Mouse (Mus musculus) yolk sac, embryonic 10.5 days (tissue): ENCODE data around the gene Fgf12.
A peak's percentile ranks its signal among the peaks of the same experiment; 100 is the strongest.

Source experiments
- DNase-seq: peaks from one replicate; pipeline ENCODE4 v3.0.0-alpha.2; 2017; ENCODE audit warnings: low spot score

Gene Fgf12

DNA sequence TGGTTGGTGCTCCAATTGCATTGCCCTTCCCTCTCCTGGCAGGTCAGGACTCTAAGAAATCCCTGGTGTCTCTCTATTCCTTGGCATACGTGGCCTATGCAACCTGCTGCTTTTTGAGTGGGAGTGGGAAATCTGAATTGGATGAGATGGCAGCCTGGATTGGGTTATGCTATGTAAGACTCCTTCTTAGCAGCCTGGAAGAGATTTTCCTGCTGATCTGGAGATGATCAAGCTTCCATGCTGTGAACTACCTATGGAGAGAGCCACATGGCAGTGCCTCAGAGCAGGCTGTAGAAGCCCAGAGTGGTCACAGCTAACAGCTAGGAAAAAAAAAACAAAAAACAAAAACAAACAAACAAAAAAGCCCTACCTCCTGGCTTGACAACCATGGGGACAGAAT, 277.3 kb downstream of the Fgf12 start:
- DNase-seq: no peak

DNA sequence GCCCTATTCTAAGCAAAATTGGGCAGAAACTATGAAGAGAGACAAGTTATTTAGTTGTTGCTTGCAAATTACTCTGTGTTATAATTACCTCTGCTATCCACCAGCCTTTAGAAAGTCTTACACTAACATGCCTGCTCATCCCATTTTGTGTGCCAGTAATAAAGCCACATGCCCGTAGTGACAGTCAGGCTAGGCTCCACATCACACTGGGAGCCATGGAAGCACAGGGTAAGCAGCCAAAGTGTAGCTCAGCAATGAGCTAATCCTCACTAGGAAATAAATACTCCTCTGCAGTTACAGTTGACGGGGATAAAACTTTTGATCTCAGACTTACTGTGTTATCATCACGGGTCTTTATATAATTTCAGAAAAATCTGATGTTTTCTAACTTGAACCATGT, 298.0 kb downstream of the Fgf12 start:
- DNase-seq: no peak

DNA sequence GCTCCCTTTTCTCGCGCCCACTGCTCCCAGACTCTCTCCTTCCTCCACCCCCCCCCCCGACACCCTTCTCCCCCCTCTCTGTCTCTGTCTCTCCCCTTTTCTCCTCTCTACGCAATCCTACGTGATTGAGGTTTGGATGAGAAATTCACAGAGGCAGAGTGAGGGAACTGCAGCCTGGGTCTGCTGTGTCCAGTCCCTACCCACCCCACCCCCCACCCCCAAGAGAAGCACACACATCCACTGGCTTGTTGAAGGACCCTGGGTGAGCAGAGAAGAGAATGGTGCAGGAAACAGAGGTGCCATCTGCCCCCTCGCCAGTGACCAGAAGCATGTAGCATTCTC, 305.8 kb downstream of the Fgf12 start:
- DNase-seq: no peak

DNA sequence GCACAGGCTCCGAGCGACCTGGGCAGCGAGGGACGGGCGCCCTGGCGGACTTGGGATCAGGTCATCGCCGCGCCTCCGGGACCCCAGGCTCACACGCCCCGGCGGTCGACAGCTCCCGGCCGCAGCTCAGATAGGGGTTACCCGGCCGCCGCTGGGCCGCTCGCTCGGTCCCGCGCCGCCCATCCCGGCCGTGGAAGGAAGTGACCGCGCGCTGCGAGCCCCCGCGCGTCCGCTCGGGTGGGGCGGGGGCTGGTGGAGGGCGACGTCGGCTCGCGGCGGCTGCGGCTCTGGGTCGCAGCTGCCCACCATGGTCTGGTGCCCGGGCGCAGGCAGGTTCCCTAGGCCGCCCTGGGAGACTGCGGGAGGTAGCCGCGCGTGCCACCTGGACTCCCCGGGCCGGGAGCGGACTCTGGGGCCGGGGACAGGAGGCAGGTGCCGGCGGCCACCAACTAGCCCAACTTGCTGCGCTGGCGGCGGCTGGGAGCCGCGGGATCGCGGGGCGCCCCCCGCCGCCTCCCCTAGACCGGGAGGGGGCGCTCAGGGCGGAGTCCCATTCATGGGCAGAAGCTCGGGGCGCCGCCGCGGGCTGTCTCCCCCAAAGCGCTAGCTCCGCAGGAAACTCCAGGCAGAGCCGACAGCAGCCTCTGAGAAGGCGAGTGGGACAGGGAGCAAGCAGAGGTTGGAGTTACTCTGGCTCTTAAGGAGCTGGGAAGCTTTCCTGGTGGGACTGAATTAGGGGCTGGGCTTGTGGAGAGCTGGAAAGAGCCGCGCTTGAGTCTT, 306.3 kb downstream of the Fgf12 start:
- peak; percentile 24 for DNase-seq

DNA sequence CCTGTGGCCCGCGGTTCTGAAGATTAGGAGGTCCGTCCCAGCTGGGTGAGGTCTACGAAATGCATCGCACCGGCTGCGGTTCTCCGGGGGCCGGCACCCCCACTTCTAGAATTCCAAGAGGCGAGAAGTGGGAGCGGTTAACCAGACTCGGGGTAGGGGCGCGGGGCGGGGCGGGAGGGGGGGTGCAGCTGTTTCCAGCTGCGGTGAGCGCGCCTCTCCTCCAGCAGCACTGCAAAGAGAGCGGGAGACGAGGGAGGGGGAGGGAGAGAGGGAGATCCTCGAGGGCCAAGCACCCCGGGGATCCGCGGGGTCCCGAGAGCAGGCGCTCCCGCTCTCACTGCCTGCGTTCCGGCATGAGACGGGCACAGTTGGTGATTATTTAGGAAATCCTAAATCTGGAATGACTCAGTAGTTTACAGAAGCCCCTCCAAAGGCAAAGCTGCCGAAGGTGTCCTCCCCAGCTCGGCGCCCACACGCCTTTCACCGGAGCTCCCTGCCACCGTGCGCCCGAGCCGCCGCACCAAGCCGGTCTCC, 307.0 kb downstream of the Fgf12 start:
- no peak for DNase-seq

DNA sequence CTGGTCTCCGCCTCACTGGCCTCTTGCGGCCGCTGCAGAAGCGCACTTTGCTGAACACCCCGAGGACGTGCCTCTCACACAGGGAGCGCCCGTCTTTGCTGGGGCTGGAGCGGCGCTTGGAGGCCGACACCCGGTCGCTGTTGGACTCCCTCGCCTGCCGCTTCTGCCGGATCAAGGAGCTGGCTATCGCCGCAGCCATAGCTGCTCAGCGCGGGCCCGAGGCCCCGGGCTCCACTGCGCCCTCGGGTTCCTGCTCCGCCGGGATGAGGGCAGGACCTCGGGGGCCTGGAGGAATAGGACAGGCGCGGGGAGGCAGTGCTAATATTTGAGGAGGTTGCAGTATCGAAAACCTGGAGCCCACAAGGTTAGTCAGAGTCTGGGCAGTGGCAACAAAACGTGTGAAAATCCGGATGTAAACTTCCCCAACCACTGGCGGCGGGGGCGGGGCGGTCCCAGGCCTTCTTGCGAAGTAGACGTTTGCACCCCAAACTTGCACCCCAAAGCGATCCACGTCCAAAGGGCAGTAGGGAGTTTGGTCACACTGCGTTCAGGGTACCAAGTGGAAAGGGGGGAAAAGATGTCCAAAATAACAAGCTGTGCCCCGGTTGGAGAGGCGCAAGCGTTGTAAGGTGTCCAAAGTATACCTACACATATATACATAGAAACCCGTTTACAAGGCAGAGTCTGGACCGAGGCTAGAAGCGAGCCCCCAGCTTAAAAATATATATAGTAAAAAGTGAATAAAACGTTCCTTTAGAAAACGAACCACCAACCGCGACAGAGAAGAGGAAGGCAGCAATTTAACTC, 307.7 kb downstream of the Fgf12 start:
- DNase-seq: peak; percentile 15

DNA sequence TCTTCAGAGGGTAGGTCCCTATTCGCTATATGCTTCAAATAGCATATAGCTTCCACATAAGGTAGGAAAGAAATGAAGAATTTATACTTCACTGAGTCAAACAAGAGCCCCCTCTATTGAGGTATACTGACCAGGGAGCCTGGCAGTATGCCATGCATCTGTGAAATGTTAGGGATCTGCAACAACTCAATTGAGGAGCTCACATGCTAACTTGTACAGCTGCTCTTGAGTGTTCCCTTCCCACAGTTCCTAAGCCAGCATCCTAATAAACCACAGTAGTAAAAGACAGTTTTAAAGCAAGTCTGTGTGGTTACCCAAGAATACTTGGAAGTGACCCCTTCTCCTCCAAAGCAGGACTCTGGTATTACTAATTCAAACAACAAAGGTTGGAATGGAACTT, 331.3 kb downstream of the Fgf12 start:
- no peak for DNase-seq

DNA sequence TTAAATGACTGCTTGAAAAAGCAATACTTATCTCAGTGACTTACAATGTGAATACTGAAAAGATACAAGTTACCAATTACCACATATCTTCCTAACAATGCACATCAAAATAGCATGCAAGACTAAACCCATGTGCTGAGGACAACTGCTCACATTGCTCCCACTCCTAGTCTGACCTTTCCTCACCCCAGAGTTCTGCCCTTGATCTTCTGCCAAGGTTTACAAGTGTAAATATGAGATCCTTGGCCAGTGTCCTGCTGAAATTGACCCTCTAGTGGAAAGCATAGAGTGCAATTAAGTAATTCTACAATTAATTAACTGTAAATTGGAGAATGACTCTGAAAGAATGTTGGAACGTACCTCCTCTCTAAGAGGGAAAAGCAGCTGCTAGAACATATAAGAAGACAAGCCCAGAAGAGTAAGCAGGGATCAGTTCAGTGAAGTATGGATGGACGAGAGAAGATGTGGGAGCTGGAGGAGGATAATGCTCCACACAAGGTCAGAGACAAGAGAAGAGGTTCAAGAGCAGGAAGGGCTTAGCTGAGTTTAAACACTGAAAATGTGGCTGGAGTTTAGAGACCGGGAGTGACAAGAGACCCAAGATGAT, 333.1 kb downstream of the Fgf12 start:
- no peak for DNase-seq

DNA sequence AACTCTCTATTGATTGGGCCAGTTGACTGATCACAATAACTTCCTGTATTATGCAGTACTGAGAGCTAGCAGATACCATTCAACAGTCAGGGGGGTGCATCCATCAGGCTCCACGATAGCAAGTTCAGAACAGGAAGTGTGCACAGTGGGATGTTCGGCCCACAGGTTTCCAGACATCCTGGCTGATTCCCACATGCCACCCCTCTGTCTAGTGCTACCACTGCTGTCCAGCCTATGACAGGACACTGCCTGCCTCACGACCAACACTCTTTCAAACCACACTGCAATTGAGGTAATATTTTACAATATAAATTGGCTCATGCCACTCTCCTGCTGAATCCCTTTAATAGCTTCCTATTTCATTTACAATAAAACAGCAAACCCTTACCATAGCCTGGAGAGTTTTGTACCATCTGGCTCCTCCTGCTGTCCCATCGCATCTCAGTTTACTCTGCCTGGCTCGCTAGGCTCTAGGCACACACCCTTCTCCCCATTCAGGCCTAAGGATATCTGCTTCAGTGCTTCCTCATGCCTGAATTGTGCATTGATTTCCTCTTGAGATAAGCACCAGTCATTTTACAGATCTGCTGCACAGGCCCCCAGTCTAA, 341.6 kb downstream of the Fgf12 start:
- DNase-seq: no peak

DNA sequence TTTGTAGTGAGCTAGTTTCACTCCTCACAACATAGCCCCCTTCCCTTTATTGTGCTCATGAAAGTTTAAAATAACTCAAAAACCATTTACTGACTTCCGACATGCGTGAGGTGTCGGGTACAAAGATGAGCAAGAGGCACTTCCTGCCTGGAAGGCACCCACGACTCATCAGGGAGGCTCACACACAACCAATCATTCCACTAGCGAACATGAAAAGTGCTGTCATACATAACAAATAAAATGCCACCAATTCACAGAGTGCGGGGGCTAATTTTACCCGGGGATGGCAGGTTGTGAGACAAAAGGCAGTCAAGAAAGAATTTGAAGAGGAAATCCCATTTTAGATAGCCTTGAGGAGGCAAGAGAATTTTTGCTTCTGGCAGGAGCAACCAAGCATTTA, 344.6 kb downstream of the Fgf12 start:
- no peak for DNase-seq

DNA sequence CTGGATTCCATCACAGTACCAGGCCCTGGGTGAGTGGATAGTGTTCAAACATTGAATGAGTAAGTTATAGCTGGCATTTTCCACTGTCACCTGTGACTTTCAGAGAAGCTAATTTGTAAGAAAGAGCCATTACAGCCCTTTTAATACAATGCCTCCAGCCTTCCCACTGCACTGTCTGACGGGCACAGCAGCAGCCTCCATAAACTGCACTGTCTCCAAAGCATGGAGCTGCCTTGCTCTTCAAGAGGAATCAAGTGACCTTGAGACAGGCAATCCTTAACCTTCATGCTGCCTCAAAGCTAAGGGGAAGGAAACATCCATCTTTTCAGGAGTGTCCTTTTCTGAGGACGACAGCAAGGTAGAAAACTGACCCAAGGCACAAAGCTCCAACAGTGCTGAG, 345.0 kb downstream of the Fgf12 start:
- no peak for DNase-seq

DNA sequence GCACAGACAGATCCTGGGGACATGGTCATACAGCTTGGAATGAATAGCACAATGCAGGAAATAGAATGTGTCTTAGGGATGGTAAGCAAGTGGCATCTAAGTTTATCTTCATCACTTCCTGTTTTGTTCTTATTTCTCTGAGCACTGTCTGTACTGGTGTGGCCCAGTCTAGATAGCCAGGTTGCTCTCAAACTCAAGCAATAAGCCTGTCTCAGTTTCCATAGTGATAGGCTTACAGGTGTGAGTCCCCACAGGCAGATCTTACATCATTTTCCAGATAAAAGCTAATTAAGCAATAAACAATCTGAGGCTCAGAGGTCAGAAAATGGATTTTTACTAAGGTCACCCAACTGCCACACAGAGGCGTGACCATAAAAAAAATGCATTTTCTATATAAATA, 348.7 kb downstream of the Fgf12 start:
- DNase-seq: no peak

DNA sequence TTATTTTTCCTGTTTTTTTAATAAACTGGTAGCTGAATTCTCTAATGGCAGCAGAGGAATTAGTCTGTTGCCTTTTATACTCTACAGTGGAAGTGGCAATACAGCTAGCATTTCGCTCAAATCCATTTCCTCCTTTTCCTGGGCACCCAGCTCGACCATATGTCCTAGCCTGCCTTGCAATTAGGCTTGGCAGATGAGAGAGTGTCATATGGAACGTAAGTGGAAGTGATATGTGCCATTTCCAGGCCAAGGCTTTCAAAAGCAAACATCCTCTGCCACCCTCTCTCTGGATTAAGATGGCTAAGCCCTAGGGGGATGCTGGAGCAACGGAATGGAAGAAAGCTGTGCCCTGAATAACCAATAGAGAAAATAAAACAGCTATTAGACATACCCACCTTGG, 350.2 kb downstream of the Fgf12 start:
- no peak for DNase-seq

DNA sequence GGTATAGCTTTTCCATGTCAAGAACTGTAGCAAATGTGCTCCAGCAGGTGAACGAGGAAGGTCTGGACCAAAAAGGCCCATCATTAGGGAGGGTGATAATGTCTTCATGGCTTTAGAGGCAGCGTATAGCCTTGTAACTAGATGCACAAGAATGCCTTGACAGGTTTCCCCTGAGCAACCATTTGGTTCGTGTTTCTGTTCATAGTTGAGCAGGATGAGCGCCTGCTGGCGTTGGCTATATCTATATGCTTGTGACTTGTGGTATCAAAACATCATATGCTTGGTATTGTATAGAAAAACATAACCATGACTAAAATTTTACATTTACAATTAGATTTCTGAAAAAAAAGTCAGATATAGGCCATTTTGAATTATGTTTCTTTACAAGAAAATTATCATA, 361.6 kb downstream of the Fgf12 start:
- DNase-seq: no peak

DNA sequence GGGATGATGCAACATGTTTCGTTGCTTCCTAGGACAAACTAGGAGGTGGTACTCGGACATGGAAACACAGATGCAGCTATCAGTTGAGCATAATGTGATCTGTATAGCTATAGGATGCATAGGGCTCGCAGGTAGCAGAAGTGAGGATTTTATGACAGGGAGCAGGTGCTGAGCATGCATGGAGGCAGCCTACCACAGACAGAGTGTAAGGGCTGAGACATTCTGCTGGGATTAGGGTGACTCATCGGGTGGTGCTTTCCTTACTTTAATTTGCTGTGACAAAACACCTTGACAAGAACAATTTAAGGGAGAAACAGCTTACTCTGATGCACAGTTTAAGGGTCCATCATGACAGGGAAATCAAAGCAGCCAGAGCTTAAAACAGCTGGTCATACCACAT, 363.8 kb downstream of the Fgf12 start:
- no peak for DNase-seq

DNA sequence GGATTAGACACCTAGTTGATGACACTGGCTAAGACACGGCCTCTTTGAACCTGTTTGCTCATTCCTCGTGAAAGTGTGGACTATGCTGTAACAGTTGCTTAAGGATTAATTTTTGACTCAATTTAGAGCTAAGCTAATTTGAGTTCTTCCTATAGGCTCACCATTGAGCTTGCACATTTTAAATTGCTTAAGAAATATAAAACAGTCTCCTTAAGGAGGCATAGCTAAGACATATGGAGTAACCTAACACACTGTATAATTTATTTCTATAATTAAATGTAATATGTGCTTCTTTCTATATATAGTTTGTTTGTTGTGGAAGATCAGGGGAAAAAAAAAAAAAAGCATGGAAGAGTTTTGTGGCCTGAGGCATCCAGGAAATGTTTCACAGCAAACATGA, 378.1 kb downstream of the Fgf12 start:
- DNase-seq: no peak

DNA sequence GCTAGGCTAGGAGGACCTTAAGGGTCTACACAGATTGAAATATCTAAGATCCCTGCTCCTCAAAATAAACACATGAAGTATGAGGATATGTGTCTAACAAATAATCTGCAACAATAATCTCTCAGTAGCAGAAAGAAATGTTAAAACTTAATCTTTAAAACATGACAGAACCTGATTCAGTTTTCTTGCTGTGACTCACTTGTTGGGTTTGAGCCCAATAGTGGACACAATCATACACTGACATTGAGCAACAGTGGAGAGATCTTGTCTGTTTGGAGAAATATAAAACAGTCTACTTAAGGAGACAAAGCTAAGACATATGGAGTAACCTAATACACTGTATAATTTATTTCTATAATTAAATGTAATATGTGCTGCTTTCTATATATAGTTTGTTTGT, 379.6 kb downstream of the Fgf12 start:
- DNase-seq: no peak

DNA sequence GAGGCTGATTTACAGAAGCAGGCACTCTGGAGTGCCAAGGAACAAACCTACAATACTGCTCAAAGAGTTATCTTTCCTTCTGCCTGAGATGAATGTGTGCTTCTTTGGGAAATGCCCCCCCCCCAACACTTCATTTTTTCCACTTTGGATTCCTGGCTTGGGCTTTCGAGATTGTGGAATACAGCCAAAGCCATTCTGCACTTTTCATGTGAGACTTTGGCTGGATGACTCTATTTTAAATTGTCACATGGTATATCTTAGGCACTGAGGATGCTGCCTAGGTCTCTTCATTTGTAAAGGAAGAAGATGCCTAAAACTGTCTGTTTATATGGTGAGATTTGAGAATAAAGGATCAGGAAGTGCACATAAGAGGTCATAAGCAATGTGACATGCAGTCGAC, 402.2 kb downstream of the Fgf12 start:
- DNase-seq: no peak

DNA sequence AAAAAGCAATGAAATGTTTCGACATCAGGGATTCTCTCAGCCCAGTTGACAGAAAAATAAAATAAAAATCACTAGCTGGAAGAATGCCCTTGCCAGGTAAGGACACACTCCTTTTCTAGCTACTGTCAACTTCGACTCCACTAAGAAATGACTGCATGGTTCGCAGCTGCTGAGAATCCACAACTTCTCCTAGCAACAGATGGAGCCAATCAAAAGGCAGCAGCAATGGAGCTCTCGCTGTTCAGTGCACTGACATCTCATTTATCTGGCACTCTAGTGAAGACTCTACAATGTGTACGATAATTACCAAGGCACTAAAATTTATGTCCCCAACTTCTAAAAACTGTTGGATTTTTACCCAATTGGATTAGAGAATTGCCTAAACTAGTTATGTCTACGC, 407.5 kb downstream of the Fgf12 start:
- DNase-seq: no peak

DNA sequence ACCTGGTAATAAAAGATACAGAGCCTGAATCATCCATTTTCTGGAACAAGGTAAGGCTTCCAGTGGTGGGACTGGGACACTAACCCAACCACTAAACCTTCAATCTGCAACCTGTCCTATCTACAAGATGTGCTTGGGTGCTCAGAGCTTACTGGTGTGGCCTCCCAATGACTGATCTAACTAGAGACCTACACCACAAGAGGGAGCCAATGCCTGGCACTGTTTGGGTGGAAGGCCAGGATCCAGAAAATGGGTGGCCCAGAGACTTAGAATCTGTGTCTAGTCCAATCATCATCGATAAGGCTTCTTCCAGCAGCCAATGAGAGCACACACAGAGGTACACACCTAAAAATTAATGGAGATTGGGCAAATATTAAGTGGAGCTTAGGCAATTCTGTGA, 414.9 kb downstream of the Fgf12 start:
- no peak for DNase-seq

DNA sequence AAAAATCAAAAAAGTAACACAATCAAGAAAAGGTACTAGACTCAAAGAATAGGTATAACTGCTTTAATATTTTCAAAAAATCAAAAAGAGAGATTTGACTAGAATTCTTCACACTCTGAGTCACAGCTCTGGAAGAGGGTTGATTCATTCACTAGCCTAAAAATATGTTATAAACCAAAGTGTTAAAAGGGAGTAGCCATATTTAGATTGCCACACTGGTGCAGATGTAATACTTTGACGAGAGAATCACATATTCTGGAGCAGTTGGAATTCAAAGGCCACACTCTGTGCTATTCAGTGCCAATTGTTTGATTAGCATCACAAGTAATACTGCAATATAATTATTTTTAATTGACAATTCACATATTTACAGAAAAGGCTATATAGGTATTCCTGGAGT, 416.2 kb downstream of the Fgf12 start:
- DNase-seq: no peak

DNA sequence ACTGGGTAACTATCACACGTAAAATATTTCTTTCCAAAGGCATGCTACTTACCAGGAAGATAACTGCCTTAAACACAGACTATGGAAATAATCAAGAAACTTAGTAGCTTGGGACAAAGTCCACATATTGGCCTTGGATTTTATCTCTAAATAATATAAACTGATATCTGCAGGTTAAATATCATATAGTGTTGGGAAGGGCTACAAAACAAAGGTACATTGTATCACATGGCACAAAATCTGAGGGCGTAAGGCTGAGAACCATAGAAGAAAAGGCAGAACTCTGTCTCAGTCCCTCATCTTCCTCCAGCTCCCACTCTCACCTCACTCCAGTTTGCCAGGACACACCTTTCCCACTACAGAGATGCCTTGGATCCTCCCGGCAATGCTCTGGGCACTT, 417.8 kb downstream of the Fgf12 start:
- DNase-seq: no peak

DNA sequence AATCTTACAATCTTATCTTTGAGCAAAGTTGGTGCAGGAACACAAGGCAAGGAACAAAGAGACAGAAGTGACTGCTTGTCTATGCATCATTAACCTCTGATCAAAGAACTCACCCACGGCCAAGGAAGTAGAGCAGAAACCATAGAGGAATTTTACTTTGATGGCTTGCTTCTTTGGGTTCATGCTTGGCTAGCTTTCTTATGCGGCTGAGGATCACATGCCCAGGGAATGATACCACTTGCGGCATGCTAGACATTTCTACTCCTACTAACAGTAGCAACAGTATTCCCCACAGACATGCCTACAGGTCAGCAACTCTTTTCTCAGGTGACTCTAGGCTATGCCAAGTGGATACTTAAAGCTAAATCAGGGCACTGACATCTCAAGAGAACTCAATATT, 429.3 kb downstream of the Fgf12 start:
- no peak for DNase-seq
